ENCODE assay signal across 7 mouse cellular contexts in genomic region chrX:134648031-134648692, GRCm38 (mm10). TPM values are rescaled to one million over a fixed set of nuclear protein-coding genes. Genes with fewer than 3 reads are reported as not detected.
DNase-seq lines count a peak whose midpoint lies in the region; ATAC-seq lines count a peak whose summit lies in the region.

No protein-coding gene starts in this region.

- H3K4me1 ChIP-seq in intestine, embryonic 15.5 days (replicated peaks) = no peaks in the 10 kb centered on the region
- no peaks in the 10 kb centered on the region for H3K4me1 ChIP-seq in midbrain, embryonic 10.5 days

- H3K27ac ChIP-seq in intestine, embryonic 15.5 days = no peak overlapping the region
- H3K27ac ChIP-seq in midbrain, embryonic 10.5 days (replicated peaks) = no peak overlapping the region

- peak; percentile 71 for ATAC-seq in activated CD4-positive, CD25-positive, alpha-beta regulatory T cell, adult 4 months
- ATAC-seq in intestine, embryonic 15.5 days = peak; percentile 66

- no peaks in the 10 kb centered on the region for H3K27me3 ChIP-seq in intestine, embryonic 15.5 days (replicated peaks)
- H3K27me3 ChIP-seq in midbrain, embryonic 10.5 days (ENCODE audit: low read depth, poor library complexity, severe bottlenecking) = peaks cover 6% of the 10 kb centered on the region

- no peaks in the 10 kb centered on the region for H3K36me3 ChIP-seq in intestine, embryonic 15.5 days
- no peaks in the 10 kb centered on the region for H3K36me3 ChIP-seq in midbrain, embryonic 10.5 days

- no peak overlapping the region for H3K9ac ChIP-seq in intestine, embryonic 15.5 days

- no peak overlapping the region for H3K4me2 ChIP-seq in intestine, embryonic 15.5 days (replicated peaks)

- no peak overlapping the region for H3K4me3 ChIP-seq in intestine, embryonic 15.5 days (replicated peaks)
- H3K4me3 ChIP-seq in midbrain, embryonic 10.5 days = no peak overlapping the region

- 15% methylated on average over 11 of the region's 11 CpGs for WGBS in intestine, embryonic 15.5 days
- 19% methylated on average over 11 of the region's 11 CpGs for WGBS in midbrain, embryonic 10.5 days

- H3K9me3 ChIP-seq in intestine, embryonic 15.5 days = no peaks in the 10 kb centered on the region
- no peaks in the 10 kb centered on the region for H3K9me3 ChIP-seq in midbrain, embryonic 10.5 days (replicated peaks)

- peak; percentile 36 to 76 for DNase-seq in cerebellum, postnatal 4 days (ENCODE audit: low spot score in 2 of 2)
- peak; percentile 70 for DNase-seq in gastrocnemius, postnatal 10 days
- peak; percentile 7 to 80 for DNase-seq in left cerebral cortex, adult 9 months (ENCODE audit: low spot score in 2 of 2)
- peak; percentile 75 for DNase-seq in midbrain, embryonic 10.5 days (ENCODE audit: low spot score)
- peak; percentile 61 to 63 for DNase-seq in right cerebral cortex, postnatal 36 days (ENCODE audit: low spot score in 2 of 2)

RNA-seq across cellular contexts. Expression of gene Armcx4, which starts 38.2 kb away (rescaled TPM):
- 1 to 10 TPM in 1 of 2 experiments, under 1 TPM in 1; 0.82 to 1.2 TPM for polyA plus RNA-seq in activated CD4-positive, CD25-positive, alpha-beta regulatory T cell, adult 4 months (2017; shearing (Covaris generic))
- total RNA-seq in gastrocnemius, postnatal 10 days (2021) = 10 to 100 TPM; 25.4 to 29.8 TPM
- polyA plus RNA-seq in intestine, embryonic 15.5 days (2015; fragmentation: Nextera tagmentation; extraction: Ambion mirVana) = 2.7 and 3.3 TPM in 2 replicates
- 5.9 and 6.6 TPM in 2 replicates for polyA plus RNA-seq in midbrain, embryonic 10.5 days (2016; fragmentation: Nextera tagmentation; extraction: Ambion mirVana)

RNA-seq across cellular contexts. Expression of gene Hnrnph2, which starts 47.2 kb away (rescaled TPM):
- polyA plus RNA-seq in activated CD4-positive, CD25-positive, alpha-beta regulatory T cell, adult 4 months (2017; shearing (Covaris generic)) = 100 to 1,000 TPM in 1 of 2 experiments, 10 to 100 TPM in 1; 75.6 to 106 TPM
- 10 to 100 TPM; 59.1 to 65.2 TPM for total RNA-seq in gastrocnemius, postnatal 10 days (2021)
- polyA plus RNA-seq in intestine, embryonic 15.5 days (2015; fragmentation: Nextera tagmentation; extraction: Ambion mirVana) = 126 and 137 TPM in 2 replicates
- polyA plus RNA-seq in midbrain, embryonic 10.5 days (2016; fragmentation: Nextera tagmentation; extraction: Ambion mirVana) = 224 and 230 TPM in 2 replicates

RNA-seq across cellular contexts. Expression of gene Gla, which starts 47.2 kb away (rescaled TPM):
- polyA plus RNA-seq in activated CD4-positive, CD25-positive, alpha-beta regulatory T cell, adult 4 months (2017; shearing (Covaris generic)) = 1 to 10 TPM; 4.6 to 5.0 TPM
- 1 to 10 TPM; 2.0 to 2.5 TPM for total RNA-seq in gastrocnemius, postnatal 10 days (2021)
- polyA plus RNA-seq in intestine, embryonic 15.5 days (2015; fragmentation: Nextera tagmentation; extraction: Ambion mirVana) = 8.0 and 10.9 TPM in 2 replicates
- 7.9 and 9.2 TPM in 2 replicates for polyA plus RNA-seq in midbrain, embryonic 10.5 days (2016; fragmentation: Nextera tagmentation; extraction: Ambion mirVana)
